Mouse (Mus musculus): ENCODE data around the gene Uts2r.

Uts2r gene

GRCm38 (mm10) chr11:121173203-121173602 lies 13.1 kb downstream of the Uts2r start:
- DNase-seq = no peak

GRCm38 (mm10) chr11:121174234-121174633 lies 14.2 kb downstream of the Uts2r start:
- no peak for DNase-seq

- DNase-seq = no peak
Observed at GRCm38 (mm10) chr11:121176285-121177270, 16.5 kb downstream of the Uts2r start.

GRCm38 (mm10) chr11:121189681-121190080 lies 29.6 kb downstream of the Uts2r start:
- no peak for DNase-seq

- no peak for DNase-seq
Observed at GRCm38 (mm10) chr11:121192742-121193141, 32.7 kb downstream of the Uts2r start.

GRCm38 (mm10) chr11:121193415-121193814 lies 33.3 kb downstream of the Uts2r start:
- no peak for DNase-seq

- DNase-seq = no peak
Observed at GRCm38 (mm10) chr11:121198622-121199021, 38.6 kb downstream of the Uts2r start.

GRCm38 (mm10) chr11:121199851-121200250 lies 39.8 kb downstream of the Uts2r start:
- DNase-seq = no peak

GRCm38 (mm10) chr11:121200781-121201180 lies 40.7 kb downstream of the Uts2r start:
- DNase-seq = no peak

- DNase-seq = no peak
Observed at GRCm38 (mm10) chr11:121201436-121202198, 41.5 kb downstream of the Uts2r start.

GRCm38 (mm10) chr11:121203859-121204160 lies 43.7 kb downstream of the Uts2r start:
- DNase-seq = no peak

GRCm38 (mm10) chr11:121204161-121205006 lies 44.3 kb downstream of the Uts2r start, which contains the start of the genes Hexdc and Ogfod3:
Hexdc (plus strand) TSS chr11:121204433.
Ogfod3 (minus strand) TSS chr11:121204711.
- peak; percentile 91 for DNase-seq
